Mouse (Mus musculus) kidney, postnatal 25 days (tissue): Measurements from ENCODE around the gene Csf2rb2.

ENCODE experiments used
- DNase-seq, 2 experiments: peaks; one replicate each; pipeline ENCODE4 v3.0.0; 2021; ENCODE audit warnings: mixed read lengths in 2 of 2

Gene Csf2rb2

GRCm38 (mm10) chr15:78254751-78255150, 50.8 kb downstream of the Csf2rb2 start:
- peak; percentile 47 to 52 for DNase-seq

DNA sequence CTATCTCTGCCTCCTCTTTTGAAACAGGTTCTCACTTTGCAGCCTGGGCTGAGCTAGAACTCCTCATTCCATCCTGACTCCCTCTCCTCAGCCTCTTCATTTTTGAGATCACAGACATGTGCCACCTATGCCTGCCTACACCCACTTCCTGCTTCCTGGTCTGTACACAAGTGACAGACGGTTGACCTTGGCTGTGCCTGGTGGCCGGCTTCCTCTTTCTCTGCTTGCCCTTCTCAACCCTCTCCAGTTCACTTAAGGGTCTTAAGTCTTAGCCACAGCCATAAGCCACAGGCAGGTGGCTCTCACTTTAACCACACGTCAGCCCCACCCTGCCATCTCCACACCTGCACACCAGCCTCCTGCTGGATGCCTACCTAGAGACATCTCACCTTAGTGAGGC, 57.1 kb downstream of the Csf2rb2 start:
- DNase-seq: no peak

DNA sequence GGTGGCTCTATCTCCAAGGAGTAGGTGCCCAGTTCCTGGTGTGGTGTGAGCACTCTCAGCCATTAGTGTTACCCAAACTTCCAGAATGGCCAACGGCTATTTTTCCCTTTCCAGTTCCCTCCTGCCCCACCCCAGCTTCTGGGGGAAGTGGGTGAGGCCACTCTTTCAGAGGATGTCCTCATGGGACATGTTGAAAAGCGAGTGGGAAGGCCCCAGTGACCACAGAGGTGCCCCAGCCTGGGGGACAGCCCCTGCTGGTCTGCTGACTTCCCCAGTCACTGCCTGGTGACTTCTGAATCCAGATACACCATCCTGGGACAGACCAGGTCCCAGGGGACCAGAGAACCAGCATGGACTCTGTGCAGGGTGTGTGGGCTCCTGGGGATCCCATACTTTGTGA, 57.9 kb downstream of the Csf2rb2 start:
- no peak for DNase-seq

GRCm38 (mm10) chr15:78246143-78247116, 59.1 kb downstream of the Csf2rb2 start:
- DNase-seq: no peak

- DNase-seq: peak in 1 of 2 experiments; percentile 48
Measured at GRCm38 (mm10) chr15:78244695-78245492, 60.6 kb downstream of the Csf2rb2 start, which contains the start of gene Ncf4. TSS of gene Ncf4 (plus strand) at chr15:78244801.

GRCm38 (mm10) chr15:78243774-78244173, 61.7 kb downstream of the Csf2rb2 start:
- DNase-seq: no peak

GRCm38 (mm10) chr15:78243061-78243460, 62.5 kb downstream of the Csf2rb2 start:
- DNase-seq: no peak

GRCm38 (mm10) chr15:78241335-78241734, 64.2 kb downstream of the Csf2rb2 start:
- DNase-seq: peak in 1 of 2 experiments; percentile 19

DNA sequence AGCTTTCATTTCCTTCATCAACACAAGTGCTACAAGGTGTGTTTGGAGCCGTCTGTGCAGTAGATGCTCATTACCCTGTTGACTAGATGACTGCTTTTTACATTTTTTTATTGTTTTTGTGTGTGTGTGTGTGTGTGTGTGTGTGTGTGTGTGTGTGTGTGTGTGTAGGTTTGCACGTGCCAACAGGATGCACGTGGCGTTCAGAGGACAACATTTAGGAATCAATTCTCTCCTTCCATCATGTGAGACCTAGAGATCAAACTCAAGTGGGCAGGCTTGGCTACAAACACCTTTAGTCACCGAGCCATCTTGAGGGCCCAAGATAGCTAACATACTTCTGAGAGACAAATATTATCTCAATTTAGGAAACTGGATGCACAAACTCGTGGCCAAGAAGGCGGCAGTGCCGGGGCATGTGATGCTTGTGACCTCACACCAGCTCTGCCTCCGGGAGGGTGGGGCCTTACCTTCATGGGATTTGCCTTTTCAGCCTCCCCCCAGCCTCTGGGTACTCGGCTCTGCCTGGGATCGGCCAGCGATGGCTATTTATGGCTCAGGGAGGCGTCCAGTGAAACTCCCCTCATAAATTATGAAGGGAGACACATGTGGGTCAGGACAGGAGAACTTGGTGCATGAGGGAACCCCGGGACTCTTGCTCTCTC, 65.4 kb downstream of the Csf2rb2 start:
- DNase-seq: peak in 1 of 2 experiments; percentile 15

DNA sequence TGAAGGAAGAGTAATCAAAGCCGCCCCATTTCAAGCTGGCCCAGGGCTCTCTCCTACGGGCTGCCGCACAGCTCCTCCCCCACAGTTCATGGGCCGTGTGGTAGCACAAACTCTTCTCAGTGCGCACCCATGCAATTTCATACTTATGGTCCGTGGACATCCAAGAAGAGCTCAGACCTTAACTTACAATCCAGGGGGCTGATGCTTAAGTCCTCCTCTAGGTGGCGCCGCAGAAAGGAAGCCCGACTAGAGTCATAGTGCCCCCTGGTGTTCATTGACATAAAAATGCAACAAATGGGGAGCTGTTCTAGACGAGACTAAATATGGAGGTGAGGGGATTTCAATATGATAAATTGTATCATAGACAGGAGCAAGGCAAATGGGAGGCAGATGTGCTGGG, 66.1 kb downstream of the Csf2rb2 start:
- peak; percentile 55 to 71 for DNase-seq

- DNase-seq: peak in 1 of 2 experiments; percentile 21
Measured at GRCm38 (mm10) chr15:78234823-78235509, 70.6 kb downstream of the Csf2rb2 start.
